Mouse (Mus musculus): ENCODE measurements around the gene Vmn1r38.
"Not testable (repeated sequence)": the region's sequence is repeated elsewhere in the genome, so short reads cannot be mapped to it uniquely, and the experiment has no call there.

Gene Vmn1r38

GRCm38 (mm10) chr6:66782527-66782926 lies at the start of gene Vmn1r38:
Vmn1r38 (minus strand) TSS chr6:66782627.
- in situ Hi-C loops (cut with MboI; ENCODE audit: unreplicated experiment in 2 of 2), result not testable (repeated sequence)

DNA sequence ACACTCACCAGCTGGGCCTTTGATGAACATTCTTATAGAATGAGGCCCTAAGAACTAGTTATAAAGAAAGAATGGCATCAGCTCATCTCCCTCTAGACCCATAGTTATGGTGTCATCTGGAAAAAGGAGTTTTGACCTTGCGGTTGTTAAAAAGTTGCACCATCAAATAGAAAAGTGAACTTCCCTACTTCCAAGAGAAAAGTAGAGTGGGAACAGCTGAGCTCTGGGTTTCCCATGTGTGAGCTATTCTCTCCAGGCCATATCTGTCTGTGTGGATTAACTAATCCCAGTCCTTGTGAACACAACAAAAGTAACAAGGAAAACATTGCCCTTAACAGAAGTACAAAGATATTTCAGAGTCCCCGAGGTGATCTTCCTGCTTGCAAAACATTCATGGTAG lies 28.1 kb upstream of the Vmn1r38 start, which contains the start of gene Vmn1r39:
Gene Vmn1r39 (minus strand): TSS at position 101 of the 400 bp plus-strand sequence.
- in situ Hi-C loops (cut with MboI; ENCODE audit: unreplicated experiment in 2 of 2), result no loop called here

- in situ Hi-C loops (cut with MboI; ENCODE audit: unreplicated experiment in 2 of 2), result no loop called here
Measured at GRCm38 (mm10) chr6:66806311-66806710, 23.9 kb upstream of the Vmn1r38 start.

- in situ Hi-C loops (cut with MboI; ENCODE audit: unreplicated experiment in 2 of 2), result no loop called here
Measured at GRCm38 (mm10) chr6:66805713-66806112, 23.3 kb upstream of the Vmn1r38 start.

GRCm38 (mm10) chr6:66729082-66729481 lies 53.3 kb downstream of the Vmn1r38 start, which contains the start of gene Vmn1r37:
Vmn1r37 (plus strand) TSS chr6:66729382.
- in situ Hi-C loops (cut with MboI; ENCODE audit: unreplicated experiment in 2 of 2), result not testable (repeated sequence)

All from v-Abl transformed pro-B cells (cell line).